Mouse (Mus musculus): ENCODE results near the gene Trdn.

Trdn gene

GRCm38 (mm10) chr10:33080254-33080653 is at the start of gene Trdn:
TSS of gene Trdn (plus strand) at chr10:33080554.
- ChIA-PET POLR2A (no interaction called here), CTCF (no interaction called here)

- POLR2A ChIA-PET, result no interaction called here
- CTCF ChIA-PET, result no interaction called here
These were observed 19.6 kb upstream of the Trdn start for GRCm38 (mm10) chr10:33060771-33061170.

- CTCF ChIA-PET, result no interaction called here
- POLR2A ChIA-PET, result no interaction called here
These were observed 14.8 kb upstream of the Trdn start for GRCm38 (mm10) chr10:33065566-33065965.

- CTCF ChIA-PET, result interaction anchor here in 1 of 4 experiments (0.5 kb wide), 1 partner anchor 235 kb away, joined by 3 read pairs; no protein-coding TSS in a partner anchor
- POLR2A ChIA-PET, result no interaction called here
These were observed 7.2 kb upstream of the Trdn start for GRCm38 (mm10) chr10:33073126-33073525.

- POLR2A ChIA-PET, result interaction anchor here in 1 of 4 experiments (1.0 kb wide), 1 partner anchor 11 kb away, joined by 3 read pairs; no protein-coding TSS in a partner anchor
- CTCF ChIA-PET, result no interaction called here
These were observed 1.9 kb downstream of the Trdn start for GRCm38 (mm10) chr10:33082151-33082844.

- ChIA-PET POLR2A (interaction anchor here in 2 of 4 experiments (0.6 to 1.0 kb wide), 2 partner anchors 11 to 1770 kb away, joined by 3 to 5 read pairs; partner anchors contain the start of gene Hddc2 (in 1 of the 2)), CTCF (no interaction called here)
These were observed 2.7 kb downstream of the Trdn start for GRCm38 (mm10) chr10:33082961-33083626.

- ChIA-PET CTCF (no interaction called here), POLR2A (interaction anchor here in 1 of 4 experiments (0.6 kb wide), 1 partner anchor 1770 kb away, joined by 5 read pairs; the partner anchor contains the start of gene Hddc2)
These were observed 3.3 kb downstream of the Trdn start for GRCm38 (mm10) chr10:33083627-33084158.

- ChIA-PET POLR2A (no interaction called here), CTCF (no interaction called here)
These were observed 8.0 kb downstream of the Trdn start for GRCm38 (mm10) chr10:33088403-33088802.

GRCm38 (mm10) chr10:33092400-33092799 is 12.0 kb downstream of the Trdn start:
- CTCF ChIA-PET, result no interaction called here
- POLR2A ChIA-PET, result no interaction called here

GRCm38 (mm10) chr10:33107942-33108341 is 27.6 kb downstream of the Trdn start:
- CTCF ChIA-PET, result no interaction called here
- POLR2A ChIA-PET, result no interaction called here

GRCm38 (mm10) chr10:33123028-33123427 is 42.7 kb downstream of the Trdn start:
- CTCF ChIA-PET, result no interaction called here

GRCm38 (mm10) chr10:33144911-33145310 is 64.6 kb downstream of the Trdn start:
- ChIA-PET CTCF (no interaction called here), POLR2A (no interaction called here)

More at GRCm38 (mm10) chr10:33123028-33123427, 42.7 kb downstream of the Trdn start:
- POLR2A ChIA-PET, result no interaction called here

GRCm38 (mm10) chr10:33179731-33180631 is 99.6 kb downstream of the Trdn start:
- CTCF ChIA-PET, result no interaction called here

GRCm38 (mm10) chr10:33189031-33189430 is 108.7 kb downstream of the Trdn start:
- POLR2A ChIA-PET, result no interaction called here

More at GRCm38 (mm10) chr10:33179731-33180631, 99.6 kb downstream of the Trdn start:
- POLR2A ChIA-PET, result interaction anchor here in 1 of 4 experiments (0.6 kb wide), 1 partner anchor 47 kb away, joined by 3 read pairs; no protein-coding TSS in a partner anchor

GRCm38 (mm10) chr10:33195919-33196318 is 115.6 kb downstream of the Trdn start:
- ChIA-PET POLR2A (no interaction called here), CTCF (no interaction called here)

More at GRCm38 (mm10) chr10:33189031-33189430, 108.7 kb downstream of the Trdn start:
- CTCF ChIA-PET, result no interaction called here

GRCm38 (mm10) chr10:33198257-33198656 is 117.9 kb downstream of the Trdn start:
- POLR2A ChIA-PET, result no interaction called here

GRCm38 (mm10) chr10:33210411-33210810 is 130.1 kb downstream of the Trdn start:
- ChIA-PET POLR2A (no interaction called here), CTCF (interaction anchor here in 1 of 4 experiments (1.4 kb wide), 1 partner anchor 12 kb away, joined by 3 read pairs; no protein-coding TSS in a partner anchor)

More at GRCm38 (mm10) chr10:33198257-33198656, 117.9 kb downstream of the Trdn start:
- CTCF ChIA-PET, result interaction anchor here in 2 of 4 experiments (0.9 to 1.0 kb wide), 2 partner anchors 12 to 455 kb away, joined by 3 read pairs; no protein-coding TSS in a partner anchor

GRCm38 (mm10) chr10:33253911-33254310 is 173.6 kb downstream of the Trdn start:
- ChIA-PET CTCF (no interaction called here), POLR2A (no interaction called here)

GRCm38 (mm10) chr10:33256202-33256601 is 175.8 kb downstream of the Trdn start:
- POLR2A ChIA-PET, result no interaction called here
- CTCF ChIA-PET, result no interaction called here

GRCm38 (mm10) chr10:33304982-33305381 is 224.6 kb downstream of the Trdn start:
- ChIA-PET CTCF (no interaction called here), POLR2A (no interaction called here)

All from embryonic stem cell, embryonic (primary cell).